Mouse (Mus musculus) limb, embryonic 11.5 days (tissue): ENCODE measurements around the gene Sgms1. TPM values are rescaled to one million over a fixed set of nuclear protein-coding genes. Genes with fewer than 3 reads are reported as not detected.
"Not testable (repeated sequence)": the region's sequence is repeated elsewhere in the genome, so short reads cannot be mapped to it uniquely, and the experiment has no call there.

Experiments used
- ATAC-seq: fragments of 200-750 bp; cut with Nextera tagmentation; 2 replicates; pipeline ENCODE4 v1.8.0; 2017; ENCODE audit warnings: low read depth; ENCODE audit not compliant: insufficient number of reproducible peaks, low FRiP score, low TSS enrichment
- DNase-seq: peaks from one replicate; pipeline ENCODE4 v3.0.0-alpha.2; 2015; ENCODE audit warnings: low spot score
- H3K27ac ChIP-seq: fragments of 300-500 bp; sonication (generic); replicated peaks from 2 replicates; pipeline ENCODE4 v1.5.1; 2014; ENCODE audit warnings: low read depth, mild to moderate bottlenecking, low read length
- H3K27me3 ChIP-seq: fragments of 300-500 bp; sonication (generic); 2 replicates; pipeline ENCODE4 v1.6.1; 2014; ENCODE audit warnings: mild to moderate bottlenecking, low read length, mixed read lengths; ENCODE audit not compliant: control insufficient read depth, insufficient read depth
- H3K36me3 ChIP-seq: fragments of 300-500 bp; sonication (generic); 2 replicates; pipeline ENCODE4 v1.6.1; 2014; ENCODE audit warnings: mild to moderate bottlenecking, low read length, moderate library complexity, mixed read lengths; ENCODE audit not compliant: control insufficient read depth, insufficient read depth
- H3K4me1 ChIP-seq: fragments of 300-500 bp; sonication (generic); 2 replicates; pipeline ENCODE4 v1.6.1; 2014; ENCODE audit warnings: low read length, mixed read lengths; ENCODE audit not compliant: control insufficient read depth, insufficient read depth
- H3K4me2 ChIP-seq: fragments of 300-500 bp; sonication (generic); 2 replicates; pipeline ENCODE4 v1.6.1; 2014; ENCODE audit warnings: low read depth, mild to moderate bottlenecking, moderate library complexity; ENCODE audit not compliant: severe bottlenecking
- H3K4me3 ChIP-seq: fragments of 300-500 bp; sonication (generic); 2 replicates; pipeline ENCODE4 v1.5.1; 2014; ENCODE audit warnings: low read depth, low read length
- H3K9ac ChIP-seq: fragments of 300-500 bp; sonication (generic); 2 replicates; pipeline ENCODE4 v1.6.1; 2014; ENCODE audit warnings: mild to moderate bottlenecking, low read length
- H3K9me3 ChIP-seq: fragments of 300-500 bp; sonication (generic); 2 replicates; pipeline ENCODE4 v1.6.1; 2016; ENCODE audit warnings: low read length; ENCODE audit not compliant: control insufficient read depth
- WGBS: fragments of 180-500 bp; shearing (Covaris S2); extraction: QIAGEN DNeasy Blood & Tissue Kit; methylation state at CpG from one replicate; pipeline ENCODE4 v1.1.7; 2014; 5-methylcytosine and 5-hydroxymethylcytosine counted together
- polyA plus RNA-seq: library from polyadenylated mRNA; unstranded; fragments of >200 nt; fragmentation: Nextera tagmentation; extraction: Ambion mirVana; gene quantifications from 2 replicates; pipeline ENCODE4 v1.2.1, GENCODE M21; 2014

Sgms1 gene
- polyA plus RNA-seq, 1 experiment from 2014 or later, result 13.5 TPM

- peaks cover 39% of the 10 kb centered on the region for H3K4me1 ChIP-seq
- no peak for DNase-seq
- 0 out of 2 replicates have a peak, but pooled peaks cover 2% of the 10 kb centered on the region for H3K27me3 ChIP-seq
These were observed 66.4 kb downstream of the Sgms1 start for GRCm38 (mm10) chr19:32323070-32323469.

GRCm38 (mm10) chr19:32322429-32323035 lies 67.0 kb downstream of the Sgms1 start:
- ATAC-seq (no peak), DNase-seq (no peak)
- Histone ChIP-seq H3K27ac (peak overlapping the region; percentile 39; the same call in 1 of the 2 replicates), H3K27me3 (0 out of 2 replicates have a peak, but pooled peaks cover 2% of the 10 kb centered on the region), H3K4me1 (peaks cover 39% of the 10 kb centered on the region), H3K4me3 (no peak overlapping the region), H3K36me3 (no peaks in the 10 kb centered on the region), H3K9ac (no peak overlapping the region), H3K4me2 (no peak overlapping the region), H3K9me3 (no peaks in the 10 kb centered on the region)
- 22% methylated on average over 3 of the region's 3 CpGs for WGBS

More at GRCm38 (mm10) chr19:32323070-32323469, 66.4 kb downstream of the Sgms1 start:
- Histone ChIP-seq H3K27ac (no peak overlapping the region), H3K9ac (no peak overlapping the region), H3K4me2 (no peak overlapping the region), H3K4me3 (no peak overlapping the region), H3K9me3 (no peaks in the 10 kb centered on the region), H3K36me3 (no peaks in the 10 kb centered on the region)
- WGBS, result 75% methylated on average over 11 of the region's 11 CpGs
- ATAC-seq, result no peak

- DNase-seq (peak; percentile 82), ATAC-seq (no peak)
- no peak overlapping the region for H3K4me3 ChIP-seq
- H3K27me3 ChIP-seq, result no peaks in the 10 kb centered on the region
- peaks cover 36% of the 10 kb centered on the region for H3K4me1 ChIP-seq
- 30% methylated on average over 4 of the region's 4 CpGs for WGBS
- no peaks in the 10 kb centered on the region for H3K36me3 ChIP-seq
- peak overlapping the region; percentile 28; the same call in 1 of the 2 replicates for H3K4me2 ChIP-seq
- H3K9ac ChIP-seq, result no peak overlapping the region
- no peak overlapping the region for H3K27ac ChIP-seq
- no peaks in the 10 kb centered on the region for H3K9me3 ChIP-seq
These were observed 69.2 kb downstream of the Sgms1 start for GRCm38 (mm10) chr19:32320366-32320666.

GRCm38 (mm10) chr19:32319531-32320365 lies 69.8 kb downstream of the Sgms1 start:
- peaks cover 31% of the 10 kb centered on the region for H3K4me1 ChIP-seq
- ATAC-seq (peak; percentile 67), DNase-seq (peak; percentile 65)
- no peaks in the 10 kb centered on the region for H3K27me3 ChIP-seq
- 15% methylated on average over 12 of the region's 12 CpGs for WGBS
- H3K4me3 ChIP-seq, result no peak overlapping the region
- no peaks in the 10 kb centered on the region for H3K9me3 ChIP-seq
- H3K27ac ChIP-seq, result no peak overlapping the region
- H3K4me2 ChIP-seq, result peak overlapping the region; percentile 28; the same call in 1 of the 2 replicates
- no peaks in the 10 kb centered on the region for H3K36me3 ChIP-seq
- no peak overlapping the region for H3K9ac ChIP-seq

- ATAC-seq, result peak; percentile 46; the same call in 1 of the 2 replicates
- 23% methylated on average over 1 of the region's 1 CpGs for WGBS
These were observed 70.5 kb downstream of the Sgms1 start for GRCm38 (mm10) chr19:32319057-32319456.

GRCm38 (mm10) chr19:32317347-32317746 lies 72.2 kb downstream of the Sgms1 start:
- H3K36me3 ChIP-seq, H3K27me3 ChIP-seq, H3K9ac ChIP-seq, H3K27ac ChIP-seq, H3K4me2 ChIP-seq, DNase-seq, H3K9me3 ChIP-seq, H3K4me3 ChIP-seq, ATAC-seq: not testable (repeated sequence)
- peaks cover 24% of the 10 kb centered on the region for H3K4me1 ChIP-seq
- WGBS, result 90% methylated on average over 1 of the region's 1 CpGs

More at GRCm38 (mm10) chr19:32319057-32319456, 70.5 kb downstream of the Sgms1 start:
- peaks cover 27% of the 10 kb centered on the region for H3K4me1 ChIP-seq
- no peaks in the 10 kb centered on the region for H3K36me3 ChIP-seq
- H3K27me3 ChIP-seq, result no peaks in the 10 kb centered on the region
- no peak overlapping the region for H3K27ac ChIP-seq
- H3K4me2 ChIP-seq, result no peak overlapping the region
- no peak for DNase-seq
- H3K9me3 ChIP-seq, result no peaks in the 10 kb centered on the region
- no peak overlapping the region for H3K4me3 ChIP-seq
- no peak overlapping the region for H3K9ac ChIP-seq

GRCm38 (mm10) chr19:32313304-32313703 lies 76.2 kb downstream of the Sgms1 start:
- no peak overlapping the region for H3K4me2 ChIP-seq
- H3K9ac ChIP-seq, result no peak overlapping the region
- no peaks in the 10 kb centered on the region for H3K36me3 ChIP-seq
- H3K4me1 ChIP-seq, result no peaks in the 10 kb centered on the region
- no peaks in the 10 kb centered on the region for H3K27me3 ChIP-seq
- WGBS, result 96% methylated on average over 4 of the region's 4 CpGs
- no peak overlapping the region for H3K27ac ChIP-seq
- no peak overlapping the region for H3K4me3 ChIP-seq
- H3K9me3 ChIP-seq, result no peaks in the 10 kb centered on the region
- DNase-seq (no peak), ATAC-seq (no peak)

- Histone ChIP-seq H3K27ac (no peak overlapping the region), H3K9ac (no peak overlapping the region), H3K4me1 (no peaks in the 10 kb centered on the region), H3K36me3 (no peaks in the 10 kb centered on the region), H3K27me3 (no peaks in the 10 kb centered on the region), H3K4me3 (no peak overlapping the region), H3K4me2 (no peak overlapping the region), H3K9me3 (no peaks in the 10 kb centered on the region)
- no peak for DNase-seq
- no peak for ATAC-seq
- WGBS, result 94% methylated on average over 5 of the region's 5 CpGs
These were observed 77.8 kb downstream of the Sgms1 start for GRCm38 (mm10) chr19:32311762-32312161.
